Mouse (Mus musculus) fibroblast of lung, adult 2 months (primary cell): ENCODE measurements around the gene Ralgapb.

Source experiments
- DNase-seq: peaks from one replicate; pipeline ENCODE4 v3.0.0-alpha.2; 2011; ENCODE audit warnings: low read depth

Gene Ralgapb

DNA sequence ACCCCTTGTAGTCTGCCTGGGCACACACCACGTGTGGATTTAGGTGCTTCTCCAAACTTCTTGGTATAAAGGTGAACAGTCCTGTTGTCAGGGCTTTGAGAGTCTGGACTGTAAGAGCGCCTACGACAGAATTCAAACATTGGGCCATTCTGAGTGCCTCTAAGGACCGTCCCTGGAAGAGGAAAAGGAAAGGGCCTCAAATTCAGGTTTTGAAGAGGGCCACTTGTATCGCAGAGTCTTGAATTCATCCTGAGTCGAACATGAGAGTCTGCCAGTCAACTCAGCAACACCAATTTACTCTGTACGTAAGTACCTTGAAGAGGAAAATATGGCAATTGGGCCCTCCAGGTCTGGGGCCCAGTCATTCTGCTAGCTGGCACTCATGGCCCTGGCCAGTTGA is 6.7 kb upstream of the Ralgapb start:
- no peak for DNase-seq

DNA sequence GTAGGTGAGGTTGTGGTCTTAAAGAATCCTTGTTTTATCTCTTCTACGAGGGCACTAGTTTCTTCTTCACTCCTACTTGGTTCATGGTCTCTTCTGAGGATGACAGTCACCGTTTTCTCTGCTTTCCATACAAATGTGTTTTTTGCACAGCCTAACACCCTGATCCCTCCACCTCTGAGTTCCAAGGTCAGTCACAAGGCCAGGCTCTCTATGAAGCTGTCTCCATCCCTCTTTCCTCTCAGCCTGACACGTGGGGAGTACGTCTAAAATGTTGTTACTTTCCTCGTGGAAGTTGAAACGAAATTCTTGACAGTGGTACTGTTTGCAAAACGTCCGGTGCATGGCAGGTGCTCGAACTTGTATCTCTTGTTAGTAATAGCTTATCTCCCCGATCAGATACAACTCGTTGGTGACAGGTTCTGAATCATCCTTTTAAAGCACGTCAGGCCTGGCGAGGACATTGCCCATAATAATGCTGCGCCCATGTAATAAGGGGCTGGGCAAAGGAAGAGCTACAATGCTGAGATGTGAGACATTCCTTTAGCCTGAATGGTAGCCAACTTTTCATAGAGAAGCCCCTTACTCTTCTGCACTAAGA is 552 bp upstream of the Ralgapb start:
- DNase-seq = no peak

DNA sequence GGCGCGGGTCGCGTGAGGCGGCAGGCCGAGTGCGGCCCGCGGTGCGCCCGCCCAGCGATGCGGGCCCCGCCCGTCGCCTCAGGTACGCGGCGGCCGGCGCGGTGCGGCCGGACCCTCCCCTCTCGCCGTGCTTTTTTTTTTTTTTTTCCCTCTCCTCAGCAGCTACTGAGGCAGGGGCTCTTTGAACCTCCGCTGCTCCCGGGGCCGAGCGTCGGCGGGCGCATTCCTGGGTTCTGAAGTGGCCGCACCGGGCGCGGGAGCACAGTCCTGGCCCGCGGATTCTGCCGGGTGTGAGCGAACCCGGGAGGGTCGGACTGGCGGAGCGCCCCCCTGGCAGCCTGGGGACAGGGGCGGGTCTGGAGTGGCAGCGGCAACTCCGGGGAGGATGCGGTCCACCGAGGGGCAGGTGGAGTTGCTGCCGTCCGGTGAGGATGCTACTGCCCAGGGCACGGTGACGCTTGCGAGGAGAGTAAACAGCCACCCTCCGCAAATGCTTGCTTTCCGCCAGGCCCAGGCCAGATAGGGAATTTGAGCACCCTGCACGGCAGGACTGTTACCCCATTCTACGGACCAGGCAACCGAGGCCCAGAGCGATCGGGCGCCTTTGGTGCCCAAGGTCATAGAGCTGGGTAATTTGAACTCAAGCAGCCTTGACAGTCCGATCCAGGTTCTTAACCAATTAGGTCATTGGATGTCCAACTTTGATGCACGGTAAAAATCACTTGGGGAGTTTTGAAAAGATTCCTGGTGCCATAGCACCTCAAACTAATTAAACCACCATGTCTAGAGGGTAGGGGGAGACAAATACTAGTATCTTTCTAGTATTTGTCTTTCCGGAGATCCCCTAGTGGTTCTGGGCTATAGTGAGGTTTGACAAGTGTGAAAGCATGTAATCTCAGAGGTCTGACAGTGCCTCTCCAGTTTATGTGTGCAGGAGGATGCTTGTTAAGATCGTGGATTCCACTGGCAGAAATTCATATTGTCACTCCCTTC is 670 bp downstream of the Ralgapb start:
- no peak for DNase-seq

DNA sequence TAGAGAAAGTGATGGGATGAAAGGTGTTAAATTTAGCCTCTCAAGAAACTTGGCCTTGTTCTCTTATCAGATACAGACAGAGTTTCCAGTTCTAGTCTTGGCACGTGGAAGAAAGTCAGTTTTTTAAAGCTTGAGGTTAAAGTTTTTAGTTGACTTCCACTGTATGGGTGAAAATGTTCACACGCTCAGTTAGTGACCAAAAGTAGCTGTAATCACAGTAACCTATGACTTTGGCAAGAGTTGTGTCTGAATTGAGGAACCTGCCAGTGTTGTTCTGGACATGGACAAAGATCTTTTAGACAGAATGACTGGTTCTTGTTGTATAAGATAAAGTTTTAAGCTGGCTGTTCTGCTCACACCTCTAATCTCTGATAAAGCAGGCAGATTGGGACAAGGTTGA is 3.6 kb downstream of the Ralgapb start:
- DNase-seq = no peak

DNA sequence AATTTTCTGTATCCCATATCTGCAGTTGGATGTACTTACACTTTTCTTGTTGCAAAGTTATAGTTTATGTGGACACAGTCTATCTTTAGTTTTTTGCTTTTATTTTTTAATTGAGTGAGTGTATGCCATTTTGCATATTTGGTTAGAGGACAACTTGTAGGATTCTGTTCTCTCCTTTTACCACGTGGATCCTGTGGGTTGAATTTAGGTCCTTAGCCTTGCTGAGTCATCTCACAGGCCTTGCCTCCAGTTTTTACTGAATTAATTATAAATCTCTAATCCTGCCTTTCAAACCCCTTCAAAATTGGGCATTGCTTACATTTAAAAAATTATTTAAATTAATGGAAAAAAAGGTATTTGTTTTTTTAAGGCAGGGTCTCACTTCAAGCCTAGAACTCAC is 6.2 kb downstream of the Ralgapb start:
- DNase-seq = no peak

DNA sequence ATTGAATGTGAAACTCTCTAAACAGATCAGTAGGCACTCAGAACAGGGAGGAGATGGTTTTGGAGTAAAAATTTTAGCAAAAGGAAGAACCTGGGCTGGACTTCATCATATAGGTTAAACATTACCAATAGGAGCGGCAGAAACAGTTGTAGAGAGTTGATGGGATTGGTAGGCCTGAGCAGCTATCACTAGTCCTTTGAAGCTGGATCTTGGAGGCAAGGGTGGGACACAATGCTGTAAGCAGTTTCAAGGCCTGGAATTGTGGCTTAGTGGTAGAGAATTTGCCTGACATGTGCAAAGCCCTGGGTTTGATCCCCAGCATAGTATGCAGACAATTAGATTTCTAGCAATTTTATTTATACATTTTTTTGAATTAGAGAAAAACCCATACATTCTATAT is 9.0 kb downstream of the Ralgapb start:
- no peak for DNase-seq

DNA sequence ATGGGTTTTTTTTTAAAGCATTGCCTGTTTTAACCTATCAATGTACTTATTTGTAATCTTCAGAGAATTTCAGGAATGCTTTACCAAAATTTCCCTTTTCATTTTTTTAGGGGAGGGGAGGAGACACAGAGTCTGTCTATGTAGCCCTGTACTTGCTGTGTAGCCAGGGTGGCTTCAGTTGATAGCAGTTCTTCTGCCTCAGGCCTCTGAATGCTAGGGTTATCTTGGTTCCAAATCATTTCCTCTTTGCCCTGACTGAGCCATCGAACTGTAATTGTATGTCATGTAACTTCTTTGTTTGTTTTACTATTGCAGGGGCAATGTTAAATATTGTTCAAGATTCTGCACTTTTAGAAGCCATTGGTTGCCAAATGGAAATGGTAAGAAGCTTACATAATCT is 36.2 kb downstream of the Ralgapb start:
- DNase-seq = no peak

DNA sequence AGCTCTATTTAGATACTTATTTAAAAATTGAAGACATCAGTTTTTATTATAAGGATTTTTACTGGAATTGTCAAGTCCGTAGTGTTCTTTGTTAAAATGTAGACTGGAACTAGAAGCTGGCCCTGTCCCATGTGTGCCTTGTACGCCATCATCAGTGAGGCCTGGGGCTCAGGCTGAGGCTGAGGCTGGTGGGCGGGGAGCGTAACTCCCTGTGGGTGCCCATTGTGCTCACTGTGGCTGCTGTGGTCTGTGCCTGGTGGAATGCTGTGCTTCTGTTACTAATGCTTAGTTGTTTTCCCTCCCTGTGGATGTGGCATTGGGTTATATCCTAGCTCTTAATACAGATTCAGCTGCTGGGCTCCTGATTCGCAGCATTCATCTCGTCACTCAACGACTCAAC is 40.2 kb downstream of the Ralgapb start:
- DNase-seq = no peak

DNA sequence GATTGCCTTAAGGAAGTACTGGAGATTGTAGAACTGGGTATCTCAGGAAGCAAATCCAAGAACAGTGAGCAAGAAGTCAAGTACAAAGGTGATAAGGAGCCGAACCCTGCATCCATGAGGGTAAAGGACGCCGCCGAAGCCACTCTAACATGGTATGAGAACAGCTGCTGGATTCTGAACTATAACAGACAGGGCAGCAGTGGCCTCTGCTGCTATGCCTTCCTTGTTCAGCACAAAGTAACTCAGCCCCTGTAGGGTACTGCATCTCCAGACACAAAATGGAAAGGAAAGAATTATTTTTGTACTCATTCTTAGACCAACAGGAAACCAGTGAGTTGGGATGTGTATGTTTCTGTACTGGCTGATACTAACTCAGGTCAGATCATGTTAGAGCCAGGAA is 46.8 kb downstream of the Ralgapb start:
- DNase-seq = no peak

DNA sequence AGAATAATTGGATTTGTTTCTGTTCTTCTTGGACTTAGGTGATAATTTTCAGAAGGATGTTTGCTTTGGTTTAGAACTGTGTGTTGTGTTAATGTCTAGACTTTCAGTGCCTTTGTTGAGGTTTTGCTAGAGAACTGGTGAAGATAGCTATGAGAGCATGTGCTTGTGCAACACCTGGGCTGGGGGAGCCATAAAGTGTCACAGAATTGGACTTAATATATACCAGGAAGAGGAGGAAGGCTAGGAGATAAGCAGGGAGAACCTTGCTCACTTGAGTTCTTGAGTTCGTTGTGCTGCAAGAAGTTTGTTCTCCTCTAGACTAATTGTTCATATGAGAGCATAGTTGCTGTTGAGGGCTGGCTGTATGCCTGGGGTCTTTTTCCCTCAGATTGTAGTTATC is 48.0 kb downstream of the Ralgapb start:
- DNase-seq = no peak

DNA sequence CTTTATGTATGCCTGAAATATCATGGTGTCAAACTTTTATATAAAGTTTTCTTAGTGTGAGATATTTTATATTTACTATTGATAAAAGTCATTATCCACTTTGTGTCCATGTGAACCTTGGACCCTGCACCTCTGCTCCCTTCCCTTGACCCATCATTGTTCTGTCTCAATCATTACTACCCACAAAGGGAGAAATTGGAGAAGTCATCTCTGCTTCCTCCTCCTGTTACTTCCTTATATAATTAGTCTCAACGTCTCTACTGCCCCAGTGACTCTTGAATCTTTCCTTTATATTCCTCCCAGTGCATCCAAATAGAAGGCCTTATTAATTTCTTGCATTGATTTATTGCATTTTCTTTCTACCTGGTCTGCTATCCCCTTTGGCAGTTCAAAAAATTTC is 52.8 kb downstream of the Ralgapb start:
- DNase-seq = no peak

DNA sequence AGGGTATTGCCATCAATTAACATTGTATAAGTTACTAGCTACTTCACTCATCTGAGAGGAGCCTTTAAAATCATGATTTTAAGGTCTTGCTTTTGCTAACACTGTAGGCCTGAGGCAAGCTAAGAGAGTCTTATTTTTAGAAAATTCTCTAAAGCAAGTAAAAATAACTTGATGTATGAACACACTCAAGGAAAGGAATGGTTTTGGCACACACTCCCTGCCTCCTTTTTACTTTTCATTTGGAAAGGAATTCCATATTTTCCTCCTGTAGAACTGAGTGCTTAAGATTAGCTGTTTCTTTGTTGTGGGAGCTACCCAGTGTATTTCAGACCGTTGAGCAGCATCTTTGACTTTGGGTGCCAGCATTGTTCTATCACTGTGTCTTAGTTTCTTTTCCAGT is 64.5 kb downstream of the Ralgapb start:
- DNase-seq = no peak

DNA sequence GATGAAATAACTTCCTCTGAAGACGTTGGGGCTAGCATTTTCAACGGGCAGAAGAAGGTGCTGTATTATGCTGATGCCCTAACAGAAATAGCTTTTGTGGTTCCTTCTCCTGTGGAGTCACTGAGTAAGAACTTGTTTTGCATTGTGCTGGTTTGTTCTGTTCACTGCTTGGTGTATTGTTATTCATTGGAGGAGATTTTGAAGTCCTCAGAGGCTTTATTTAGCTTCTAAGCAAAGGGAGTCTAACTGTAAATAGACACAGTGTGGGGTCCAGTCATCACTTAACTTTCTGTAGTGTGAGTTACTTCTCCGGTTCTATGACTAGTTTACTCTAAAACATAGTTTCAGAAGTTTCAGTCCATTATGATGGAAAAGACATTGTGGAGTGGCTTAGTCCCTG is 68.0 kb downstream of the Ralgapb start:
- no peak for DNase-seq

DNA sequence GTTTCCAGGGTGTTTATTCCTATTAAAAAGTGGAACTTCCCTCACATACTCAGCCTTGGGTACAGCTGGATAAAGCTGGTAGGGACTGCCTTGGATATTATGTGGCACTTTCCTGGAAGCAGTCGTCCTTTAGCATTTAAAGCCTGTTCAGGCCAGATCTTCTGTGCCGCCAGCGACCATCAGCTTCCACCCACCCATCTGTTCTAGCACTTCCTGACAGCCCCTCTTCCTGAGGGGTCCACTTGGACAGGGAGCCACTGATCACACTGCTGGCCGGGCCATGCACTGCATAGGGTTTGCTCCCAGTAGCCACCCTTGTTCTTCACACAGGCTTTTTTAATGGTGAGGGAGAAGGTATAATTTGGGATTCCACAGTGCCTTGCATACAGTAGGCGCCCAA is 88.8 kb downstream of the Ralgapb start:
- no peak for DNase-seq

DNA sequence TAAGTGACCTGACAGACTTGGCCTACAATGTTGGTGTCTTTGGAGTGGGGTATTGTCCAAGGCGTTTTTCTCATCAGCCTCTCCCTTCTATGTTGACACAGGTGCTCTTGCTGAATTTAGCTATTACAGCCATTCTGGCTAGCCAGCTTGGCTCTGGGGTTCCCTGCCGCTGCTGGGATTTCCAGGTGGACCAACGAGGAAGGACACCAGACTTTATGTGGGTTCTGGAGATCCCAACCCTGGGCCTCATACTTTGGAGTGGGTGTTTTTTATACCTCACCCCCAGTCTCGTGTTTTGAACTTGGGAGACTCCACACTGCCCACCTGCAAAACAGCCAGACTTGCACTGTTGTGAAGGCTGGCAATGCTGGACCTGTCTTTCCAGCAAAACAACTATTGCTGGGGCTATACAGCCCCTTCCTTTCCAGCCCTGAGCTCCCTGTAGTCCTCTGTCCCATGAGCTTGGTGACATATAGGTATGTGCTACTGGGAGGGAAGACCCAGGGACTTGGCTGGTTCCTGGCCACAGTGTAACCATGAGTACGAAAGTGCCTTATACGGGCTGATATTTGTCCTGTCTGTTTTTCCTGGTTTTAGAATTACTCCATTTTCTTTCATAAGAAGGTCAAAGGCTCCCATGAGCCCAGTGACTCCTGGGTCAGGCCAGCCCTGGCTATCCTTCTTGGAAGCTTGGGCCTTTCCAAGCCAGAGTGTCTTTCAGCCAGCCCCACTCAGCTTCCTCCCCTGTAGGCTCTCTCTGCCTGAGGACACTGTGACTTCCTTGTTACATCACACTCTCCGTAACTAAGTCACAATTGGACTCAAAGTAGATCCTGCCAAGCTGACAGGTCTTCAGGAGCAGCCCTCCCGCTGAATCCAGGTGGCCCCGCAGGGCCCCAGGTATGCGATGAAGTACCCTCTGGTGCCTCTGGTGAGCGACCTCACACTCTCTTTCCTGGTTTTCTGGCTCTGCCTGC is 92.5 kb downstream of the Ralgapb start, which contains the start of gene Adig:
Gene Adig, plus strand, starts transcription at position 777 of the 977 bp plus-strand sequence.
- no peak for DNase-seq

DNA sequence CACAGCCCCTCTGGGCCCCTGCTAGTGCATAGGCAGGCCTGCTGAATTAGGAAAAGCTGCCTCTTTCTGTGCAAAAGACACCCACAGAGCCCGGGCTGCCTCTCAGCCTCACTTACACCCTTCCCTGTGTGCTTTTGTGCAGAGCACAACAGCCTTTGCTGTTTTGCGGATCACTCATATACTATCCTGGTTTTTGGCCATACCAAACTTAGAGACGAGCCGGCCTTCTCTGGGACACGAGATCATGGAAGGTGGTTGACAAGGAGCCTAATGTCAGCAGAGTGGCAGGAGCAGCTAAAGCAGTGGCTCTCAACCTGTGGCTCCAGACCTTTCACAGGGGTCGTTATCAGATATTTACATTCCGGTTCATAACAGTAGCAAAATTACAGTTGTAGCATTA is 93.6 kb downstream of the Ralgapb start:
- DNase-seq = no peak

DNA sequence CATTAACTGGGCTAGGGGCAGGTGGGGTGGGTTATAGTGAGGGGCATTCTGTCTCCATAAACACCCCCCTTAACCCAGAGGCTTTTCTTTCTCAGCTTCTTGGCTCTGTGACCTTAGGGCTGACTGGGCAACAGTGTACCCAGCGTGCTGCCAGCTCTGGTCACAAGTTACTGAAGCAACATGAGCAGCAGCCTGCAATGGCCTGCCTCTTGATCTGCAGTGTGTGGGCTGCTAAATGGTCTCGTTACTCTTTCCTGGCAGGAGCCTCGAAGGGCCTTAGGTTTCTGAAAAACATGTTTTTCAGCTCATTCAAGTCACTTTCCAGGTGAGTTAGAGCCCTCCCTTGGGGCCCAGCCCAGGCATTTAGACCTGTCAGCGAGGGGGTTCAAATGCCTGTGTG is 94.0 kb downstream of the Ralgapb start:
- peak; percentile 17 for DNase-seq

DNA sequence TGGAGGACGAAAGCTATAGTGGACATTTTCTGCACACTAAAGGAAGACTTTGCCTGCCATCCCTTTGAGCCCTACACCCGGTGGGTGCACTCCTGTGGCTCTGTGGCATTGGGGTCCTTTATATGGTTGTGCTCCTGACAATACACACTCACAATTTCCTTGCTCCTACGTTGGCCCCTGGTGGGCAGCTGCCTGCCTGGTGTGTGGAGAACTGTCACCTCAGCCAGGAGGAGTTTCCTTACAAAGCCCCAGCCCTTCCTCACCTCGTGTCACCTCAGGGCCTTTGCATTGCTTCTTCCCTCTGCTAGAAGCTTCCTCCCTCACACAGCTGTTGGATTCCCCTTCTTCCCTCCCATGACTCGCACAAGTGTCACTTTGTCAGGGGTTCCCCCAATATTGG is 96.8 kb downstream of the Ralgapb start:
- DNase-seq = no peak

DNA sequence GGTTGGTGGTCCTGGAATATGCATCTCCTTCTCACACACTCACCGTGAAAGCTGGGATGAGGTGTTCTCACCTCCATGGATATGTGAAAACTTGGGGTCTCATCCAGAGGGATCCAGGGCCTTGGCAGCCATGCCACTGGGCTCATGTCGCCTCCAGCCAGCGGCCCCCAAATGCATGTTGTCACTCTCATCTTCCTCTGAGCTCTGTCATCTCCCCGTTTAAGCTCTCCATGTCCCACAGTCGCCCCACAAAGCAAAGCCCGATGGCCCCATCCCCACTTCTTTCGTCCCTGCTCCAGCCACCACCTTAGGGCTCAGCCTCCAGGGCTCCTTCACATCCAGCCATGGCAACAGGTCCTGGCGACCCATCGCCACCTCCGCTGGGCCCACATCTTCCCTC is 97.4 kb downstream of the Ralgapb start:
- no peak for DNase-seq

DNA sequence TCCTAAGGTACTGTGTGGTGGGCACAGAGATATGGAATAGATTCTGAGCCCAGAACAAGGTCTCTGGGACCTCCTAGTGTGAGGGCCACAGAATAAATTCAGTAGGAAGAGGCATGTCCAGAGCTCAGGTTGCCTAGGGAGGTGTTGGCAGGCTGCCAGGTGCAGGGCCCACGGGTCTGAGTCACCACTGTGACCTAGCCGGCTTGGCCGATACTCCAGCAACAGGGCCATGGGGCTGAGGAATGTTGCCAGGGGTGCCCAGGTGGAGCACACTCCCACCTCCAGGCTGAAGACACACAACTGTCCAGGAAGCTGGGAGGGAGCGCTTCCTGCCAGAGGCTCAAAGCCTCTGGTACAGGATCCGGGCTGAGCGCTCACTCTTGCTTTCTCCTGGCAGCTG is 101.0 kb downstream of the Ralgapb start:
- DNase-seq = peak; percentile 40

DNA sequence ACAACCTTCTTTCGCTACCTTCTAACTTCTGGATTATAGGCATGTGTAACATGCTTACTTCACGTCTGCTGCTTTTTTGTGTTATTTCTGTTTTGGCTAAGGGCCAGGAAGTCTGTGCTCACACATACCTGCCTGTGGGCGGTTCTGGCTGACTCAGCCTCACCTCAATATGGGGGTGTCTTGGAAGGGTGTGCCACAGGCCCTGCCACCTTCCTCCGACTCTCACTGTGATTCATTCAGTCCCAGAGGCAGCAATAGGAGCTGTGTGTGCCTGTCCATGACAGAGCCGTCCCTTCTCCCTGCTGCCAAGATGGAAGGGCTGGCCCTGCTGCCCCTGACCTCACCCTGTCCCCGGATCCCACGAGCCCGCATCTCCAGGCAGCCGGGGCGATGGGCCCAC is 102.9 kb downstream of the Ralgapb start, which contains the start of gene Arhgap40:
Gene Arhgap40, plus strand, starts transcription at position 269 of the 400 bp plus-strand sequence.
- DNase-seq = no peak

DNA sequence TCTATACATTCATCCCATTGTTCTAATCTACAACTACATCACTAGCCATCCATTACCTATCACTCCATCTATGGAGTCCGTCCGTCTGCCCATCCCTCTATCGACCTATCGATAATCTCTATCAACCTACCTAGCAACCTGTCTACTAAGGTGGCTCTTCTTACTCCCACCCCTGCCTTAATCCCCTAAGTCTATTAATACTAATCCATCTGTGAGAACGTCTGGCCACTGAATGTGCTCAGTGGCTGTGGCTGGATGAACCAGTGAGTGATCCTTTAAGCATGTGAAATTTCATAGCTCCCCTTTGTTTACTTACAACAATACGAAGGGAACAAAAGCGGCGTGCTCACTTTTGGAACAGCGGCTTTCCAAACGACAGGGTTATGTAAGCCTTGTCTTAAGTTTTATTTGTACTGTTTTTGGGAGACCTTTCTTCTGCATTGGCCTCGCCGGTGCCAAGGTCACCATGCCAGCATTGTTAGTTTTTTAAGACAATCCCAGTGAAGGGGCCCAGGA is 104.2 kb downstream of the Ralgapb start:
- DNase-seq = no peak
